Mouse (Mus musculus) left cerebral cortex, postnatal 4 days (tissue): ENCODE measurements around the gene Il33. TPM values are rescaled to one million over a fixed set of nuclear protein-coding genes. Genes with fewer than 3 reads are reported as not detected.
A peak's percentile ranks its signal among the peaks of the same experiment; 100 is the strongest.

Experiments used
- DNase-seq: peaks from one replicate; pipeline ENCODE4 v3.0.0-alpha.2; 2022
- intact Hi-C: fragments of 180-260 bp; cut with DNase I; formaldehyde crosslinking; loops from one replicate; pipeline ENCODE4 v1.15.1; 2025
- total RNA-seq, 2 experiments: library from RNA; stranded (reverse); gene quantifications; 2 replicates each; pipeline ENCODE4 v1.2.3; 2021

Il33 gene
- total RNA-seq, 2 experiments from 2014 or later: 1.2 to 1.8 TPM

DNA sequence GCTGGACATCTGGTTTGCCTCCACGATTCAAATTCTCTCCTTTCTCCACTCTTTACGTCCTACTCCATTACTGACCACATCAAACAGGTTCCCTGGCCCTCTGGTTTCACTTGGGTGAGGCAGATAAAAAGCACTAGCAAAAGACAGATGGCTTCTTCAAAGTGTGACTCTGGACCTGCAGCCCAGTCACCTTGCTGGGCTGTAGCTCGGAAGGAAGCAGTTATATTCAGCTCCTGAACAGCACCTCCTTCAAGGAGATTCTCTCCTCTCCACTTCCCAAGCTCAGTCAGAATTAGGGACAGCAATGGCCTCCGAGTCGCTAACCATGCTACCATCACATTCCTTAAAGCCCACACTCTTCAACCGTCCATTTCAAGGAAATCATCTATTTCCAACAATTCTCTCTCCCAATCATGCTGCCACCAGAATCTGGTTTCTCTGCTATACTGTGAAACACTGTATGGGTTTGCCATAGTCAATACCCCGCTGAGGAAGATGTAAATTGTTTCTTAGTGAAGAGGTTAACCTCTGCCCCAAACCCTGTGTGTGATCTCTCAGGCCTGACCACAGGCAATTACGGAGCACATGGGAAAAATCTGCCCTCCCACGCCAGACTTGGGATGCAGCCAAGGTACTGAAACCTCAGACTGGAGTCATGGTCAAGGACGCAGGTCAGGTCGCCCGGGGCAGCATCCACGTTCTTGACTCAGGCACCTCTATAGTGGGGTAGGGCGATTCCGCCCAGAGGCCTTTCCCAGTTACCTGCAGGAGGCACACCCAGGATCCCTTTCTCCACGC, 59.5 kb downstream of the Il33 start:
- intact Hi-C loops: no loop called here
- DNase-seq: peak; percentile 7

DNA sequence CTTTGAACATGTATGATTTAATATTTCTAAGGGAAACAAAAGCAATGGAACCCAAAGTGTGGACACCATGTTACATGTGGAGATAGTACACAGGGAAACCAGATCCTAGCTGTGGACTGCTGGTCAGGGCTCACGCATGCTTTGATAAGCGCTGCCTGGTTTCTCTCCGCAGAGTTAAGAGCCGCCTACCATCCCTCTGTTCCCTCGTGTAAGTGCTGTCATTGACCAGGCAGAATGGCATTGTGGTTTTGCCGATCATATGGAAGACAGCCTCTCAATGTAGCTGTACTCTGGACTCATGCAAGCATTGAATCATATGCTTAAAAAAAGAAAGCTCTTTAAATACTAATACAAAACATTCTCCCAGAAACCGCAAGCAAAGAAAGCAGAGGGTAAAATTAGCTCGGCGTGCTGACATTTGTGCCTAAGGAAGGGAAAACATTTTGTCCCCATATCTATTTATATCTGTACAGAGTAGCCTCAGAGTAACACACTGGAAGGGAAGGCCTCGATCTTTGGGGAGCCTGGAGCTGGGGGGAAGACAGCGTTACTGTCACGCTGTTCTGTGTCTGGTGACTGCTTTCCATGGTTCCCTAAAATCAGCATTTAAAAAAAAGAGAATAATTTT, 61.7 kb downstream of the Il33 start:
- intact Hi-C loops: no loop called here

DNA sequence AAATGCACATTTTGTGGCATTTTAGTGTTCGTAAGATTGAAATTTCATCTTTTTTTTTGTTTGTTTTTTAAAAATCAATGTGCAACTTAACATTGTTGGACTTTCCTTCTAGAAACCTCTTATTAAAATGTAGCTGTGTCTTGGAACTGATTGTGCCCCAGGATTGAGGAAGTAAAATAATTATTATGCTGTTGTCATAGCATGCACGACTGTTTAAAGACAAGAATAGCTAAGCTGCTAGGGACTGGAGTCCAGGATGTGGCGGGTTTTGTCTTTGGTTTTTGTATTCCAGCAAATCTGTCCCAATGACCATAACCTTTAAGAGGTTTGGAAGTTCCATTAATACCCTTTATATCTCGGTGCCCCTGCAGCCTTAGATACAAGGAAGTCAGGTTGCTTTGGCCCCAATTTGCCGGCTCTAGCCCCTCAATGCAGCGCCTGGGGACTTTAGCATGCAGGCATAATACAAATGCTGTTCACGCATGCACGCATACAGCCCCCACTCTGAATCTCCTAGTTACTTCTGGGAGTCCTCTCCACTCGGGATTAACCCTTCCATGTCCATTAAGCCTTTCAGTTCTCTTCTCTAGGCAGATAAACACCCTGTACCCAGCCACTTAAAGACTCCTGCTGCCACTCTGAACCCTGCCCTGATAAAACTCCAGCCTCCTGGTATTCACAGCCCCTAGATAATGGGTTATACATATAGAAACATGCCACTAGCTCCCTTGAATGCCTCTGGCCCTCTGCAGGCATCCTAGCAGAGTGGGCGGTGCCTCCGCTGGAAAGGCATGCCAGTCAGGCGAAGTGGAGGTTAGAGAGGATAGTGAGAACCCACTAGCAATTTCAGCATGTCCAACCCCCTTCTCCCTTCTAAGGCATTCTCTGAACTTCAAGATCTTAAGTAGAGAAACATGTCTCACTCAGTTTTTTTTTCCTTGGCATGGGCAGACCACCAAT, 75.8 kb downstream of the Il33 start:
- intact Hi-C loops: no loop called here
- DNase-seq: peak; percentile 23

More for the DNA sequence above, 61.7 kb downstream of the Il33 start:
- no peak for DNase-seq

DNA sequence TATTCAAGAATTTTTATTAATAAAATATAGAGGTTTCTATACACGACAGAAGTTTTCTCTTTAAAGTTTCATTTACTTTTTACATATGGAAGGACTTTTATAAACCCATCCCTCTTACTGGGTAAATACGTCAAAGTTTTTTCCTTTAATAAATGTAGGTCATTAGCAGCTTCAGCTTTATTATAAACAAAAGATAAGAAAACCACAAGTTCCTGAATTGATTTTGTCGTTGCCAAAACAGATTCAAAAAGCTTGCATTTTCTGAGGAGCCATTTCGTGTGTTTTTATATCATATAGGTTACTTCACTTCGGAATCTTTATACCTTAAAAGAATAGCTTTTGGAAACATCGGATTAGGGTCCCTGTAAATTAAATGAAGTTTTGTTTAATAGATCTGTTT, 76.6 kb downstream of the Il33 start:
- DNase-seq: no peak
- intact Hi-C loops: no loop called here

DNA sequence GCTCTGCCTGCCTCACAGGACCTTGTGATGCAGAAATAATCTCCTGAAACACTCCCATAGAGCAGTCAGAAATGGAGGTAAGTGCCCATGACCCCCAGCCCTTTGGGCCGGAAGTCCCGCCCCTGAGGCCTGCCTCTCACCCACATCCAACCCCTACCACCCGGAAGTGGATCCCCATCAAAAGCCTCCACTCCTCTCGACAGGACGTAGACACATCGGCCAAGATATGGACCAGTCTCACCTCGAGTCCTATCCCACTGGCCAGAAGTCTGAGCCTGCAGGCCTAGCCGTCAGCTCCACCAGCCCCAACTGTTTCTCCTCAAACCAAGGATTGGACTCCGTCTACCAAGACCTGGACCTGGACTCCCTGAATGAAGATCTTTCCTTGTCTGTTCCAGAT, 78.7 kb downstream of the Il33 start, which contains the start of gene Trpd52l3:
Gene Trpd52l3, plus strand, starts transcription at position 170 of the 400 bp plus-strand sequence.
- intact Hi-C loops: no loop called here
- DNase-seq: no peak

DNA sequence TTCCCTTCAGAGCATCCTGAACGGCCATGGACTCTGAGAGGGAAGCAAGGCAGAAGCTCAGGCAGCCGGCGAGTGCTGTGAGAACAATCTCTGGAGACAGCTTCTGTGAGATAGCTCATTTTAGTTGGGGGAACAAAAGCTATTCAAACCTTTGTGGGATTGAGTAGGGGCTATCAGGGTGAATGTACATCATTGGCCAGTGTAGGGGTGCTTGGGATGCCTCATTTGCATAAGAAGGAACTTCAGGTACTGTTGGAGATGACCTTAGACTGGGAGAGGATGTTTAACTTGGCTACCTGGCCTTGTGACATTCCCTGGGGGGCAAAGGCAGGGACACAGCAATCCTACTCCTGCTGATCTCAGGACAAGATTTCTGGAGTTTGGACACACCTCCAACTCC, 81.5 kb downstream of the Il33 start:
- no peak for DNase-seq

More for the DNA sequence above, 81.5 kb downstream of the Il33 start:
- intact Hi-C loops: no loop called here

Other genes starting within 250 kb of the Il33 start
- not detected for gene Mlana, start 227.3 kb upstream of the Il33 start, total RNA-seq
- gene 9930021J03Rik, start 119.1 kb upstream of the Il33 start, total RNA-seq: 10 to 100 TPM; 36.0 to 37.7 TPM
- 10 to 100 TPM; 31.0 to 31.5 TPM for gene Ranbp6, start 112.1 kb upstream of the Il33 start, total RNA-seq
- gene Trpd52l3, start 78.7 kb downstream of the Il33 start, total RNA-seq: not detected
- 10 to 100 TPM; 66.5 to 71.3 TPM for gene Uhrf2, start 105.4 kb downstream of the Il33 start, total RNA-seq